Mouse (Mus musculus) ES-E14 (cell line): ENCODE measurements around the gene Reln.

Experiments used
- HCFC1 ChIP-seq: IDR thresholded peaks from 2 replicates; pipeline ENCODE4 v1.6.1; 2012; ENCODE audit warnings: low read length, inconsistent platforms, borderline replicate concordance; ENCODE audit not compliant: insufficient read depth
- MAFK ChIP-seq: IDR thresholded peaks from 2 replicates; pipeline ENCODE4 v1.6.1; 2014; ENCODE audit warnings: mild to moderate bottlenecking, low read depth, low read length, inconsistent platforms; ENCODE audit not compliant: insufficient read depth
- ZC3H11A ChIP-seq: IDR thresholded peaks from 2 replicates; pipeline ENCODE4 v1.6.1; 2012; ENCODE audit warnings: low read depth, mild to moderate bottlenecking, inconsistent platforms, low read length, borderline replicate concordance
- ZNF384 ChIP-seq: IDR thresholded peaks from 2 replicates; pipeline ENCODE4 v1.6.1; 2012; ENCODE audit warnings: low read depth, low read length, inconsistent platforms

DNA sequence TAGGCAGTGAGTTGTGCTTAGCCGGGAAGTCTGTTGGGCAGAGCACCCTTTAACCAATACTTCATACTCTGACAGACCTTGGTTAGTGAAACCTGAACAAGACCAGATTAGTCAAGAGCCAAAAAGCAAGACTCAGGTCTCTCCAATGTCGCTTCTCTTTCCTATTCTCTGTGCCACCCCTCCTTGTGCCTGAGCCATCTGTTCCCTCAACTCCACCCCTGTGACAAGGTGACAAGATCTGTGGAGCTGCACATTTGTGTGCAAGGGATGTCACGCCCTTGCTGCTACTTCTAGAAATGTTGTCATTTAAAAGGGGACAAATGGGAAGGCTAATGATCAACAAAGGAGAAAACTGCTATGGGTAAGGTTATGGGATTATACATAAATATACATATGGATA, 364.0 kb downstream of the Reln start:
- no peak for TF ChIP-seq ZNF384
- no peak for TF ChIP-seq HCFC1
- no peak for TF ChIP-seq MAFK
- TF ChIP-seq ZC3H11A, result no peak
